10 mouse cellular contexts compared by ENCODE assay signal in genomic region chr5:138953986-138954385, GRCm38 (mm10).
"Had no signal": no experiment of that assay in that cellular context is flagged by ENCODE, and none has a peak within 500 bp of the region (broad histone marks: within the 10 kb centered on the region; RNA-seq: fewer than 3 reads in every experiment).

No protein-coding gene starts in this region.

- ATAC-seq: midbrain, embryonic 13.5 days had no signal

- DNase-seq: kidney, postnatal 10 days; left cerebral cortex, postnatal 4 days; lung, adult 18-20 months; right cerebral cortex, adult 18-20 months; right cerebral cortex, postnatal 25 days; thymus, postnatal 36 days had no signal

- H3K27ac ChIP-seq: layer of hippocampus, adult 2 months; liver, embryonic 14.5 days; midbrain, embryonic 13.5 days had no signal

- H3K4me3 ChIP-seq: layer of hippocampus, adult 2 months; midbrain, embryonic 13.5 days; neural tube, embryonic 15.5 days had no signal

- H3K36me3 ChIP-seq: midbrain, embryonic 13.5 days; neural tube, embryonic 15.5 days had no signal

- H3K9me3 ChIP-seq: midbrain, embryonic 13.5 days; neural tube, embryonic 15.5 days had no signal

- H3K4me2 ChIP-seq: midbrain, embryonic 13.5 days; neural tube, embryonic 15.5 days had no signal

- H3K9ac ChIP-seq: liver, embryonic 14.5 days; midbrain, embryonic 13.5 days; neural tube, embryonic 15.5 days had no signal

- H3K27me3 ChIP-seq: neural tube, embryonic 15.5 days had no signal
